Mouse (Mus musculus) 3T3-L1 (cell line): ENCODE measurements around the gene Usp30.
A peak's percentile ranks its signal among the peaks of the same experiment; 100 is the strongest.

Source experiments
- DNase-seq: peaks from one replicate; pipeline ENCODE4 v3.0.0-alpha.2; 2015; ENCODE audit warnings: low read depth, low spot score

Usp30 gene

DNA sequence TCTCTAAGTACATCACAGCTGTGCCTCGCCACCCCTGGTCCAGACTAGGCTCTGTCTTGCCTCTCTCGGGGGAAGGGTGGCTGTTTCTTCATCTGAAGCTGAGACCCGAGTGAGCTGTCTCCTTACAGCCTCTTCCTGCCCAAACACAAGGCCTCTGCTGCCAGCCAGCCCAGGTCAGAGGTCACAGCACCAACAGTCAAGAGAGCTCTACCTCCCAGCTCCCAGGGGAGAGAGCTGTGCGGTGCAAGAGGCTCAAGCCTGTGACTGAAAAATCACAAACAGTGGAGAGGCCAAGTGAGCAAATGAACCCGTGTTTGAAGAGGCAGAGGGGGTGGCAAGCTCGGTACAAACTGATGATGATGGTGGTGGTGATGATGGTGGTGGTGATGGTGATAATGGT is 1.3 kb downstream of the Usp30 start:
- no peak for DNase-seq

DNA sequence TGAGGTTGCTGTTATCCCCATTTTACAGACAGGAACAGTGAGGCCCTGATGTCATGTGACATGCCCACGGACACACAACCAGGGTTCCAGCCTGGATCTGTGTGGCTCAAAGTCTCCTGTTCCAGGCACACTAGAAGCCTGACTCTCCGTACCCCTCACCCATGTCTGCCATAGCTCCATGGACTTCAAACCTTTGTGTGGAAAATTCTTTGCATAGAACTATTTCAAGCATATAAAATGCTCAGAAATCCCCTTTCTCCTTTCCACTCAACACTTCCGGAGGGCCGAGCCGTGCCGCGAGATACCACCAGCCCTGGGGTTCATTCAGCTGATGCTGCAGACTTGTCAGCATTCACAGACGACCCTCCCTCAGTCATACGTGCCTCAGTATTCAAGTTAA is 2.3 kb downstream of the Usp30 start:
- no peak for DNase-seq

DNA sequence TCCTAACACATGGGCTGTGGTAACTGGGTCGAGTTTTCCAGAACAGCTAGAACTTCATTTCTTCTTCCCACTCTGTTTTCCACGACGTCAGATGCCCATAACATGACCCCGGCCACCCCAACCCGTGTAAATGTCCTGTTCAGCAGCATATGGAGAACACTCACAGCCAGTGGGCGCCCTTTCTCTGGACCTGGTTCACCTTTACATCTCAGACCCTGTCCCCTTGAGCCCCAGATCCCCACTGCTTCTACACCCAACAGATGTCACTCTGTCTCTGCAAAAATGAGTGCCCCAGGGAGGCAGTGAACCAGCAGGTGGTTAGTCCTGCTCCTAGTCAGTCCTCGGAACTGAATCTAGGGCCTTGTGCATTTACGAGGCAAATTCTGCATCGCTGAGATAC is 2.7 kb downstream of the Usp30 start:
- no peak for DNase-seq

DNA sequence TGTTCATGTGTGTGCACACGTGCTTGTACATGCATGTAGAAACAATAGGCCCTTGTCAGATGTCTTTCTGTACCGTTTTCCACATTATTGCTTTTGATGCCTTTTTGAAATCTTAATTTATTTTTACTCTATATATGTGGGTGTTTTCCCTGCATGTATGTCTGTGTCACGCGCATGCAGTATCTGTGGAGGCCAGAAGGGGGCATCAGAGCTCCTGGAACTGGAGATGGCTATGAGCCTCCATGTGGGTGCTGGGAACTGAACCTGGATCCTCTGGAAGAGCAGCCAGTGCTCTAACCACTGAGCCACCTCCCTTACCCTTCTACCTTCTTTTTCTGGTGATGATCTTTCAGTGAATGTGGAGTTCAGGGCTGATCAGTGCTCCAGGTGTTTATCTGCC is 5.6 kb downstream of the Usp30 start:
- no peak for DNase-seq

DNA sequence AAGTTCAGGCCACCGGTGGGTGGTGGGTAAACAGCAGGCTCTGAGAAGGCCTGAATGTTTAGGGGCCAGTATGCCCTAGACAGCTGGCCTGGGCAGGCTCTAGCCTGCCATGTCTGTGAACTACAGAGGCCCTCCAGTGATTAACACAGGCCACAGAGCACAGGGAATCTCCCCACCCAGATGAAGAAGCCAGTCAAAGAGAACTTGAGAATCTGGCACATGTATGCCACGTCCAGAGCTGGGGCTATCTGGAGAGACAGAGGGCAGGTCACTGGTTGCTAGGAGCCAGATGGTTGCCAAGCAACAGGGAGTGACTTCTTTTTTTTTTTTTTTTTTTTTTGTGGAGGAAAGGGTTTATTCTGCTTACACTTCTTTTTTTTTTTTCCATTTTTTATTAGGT is 7.0 kb downstream of the Usp30 start:
- no peak for DNase-seq

DNA sequence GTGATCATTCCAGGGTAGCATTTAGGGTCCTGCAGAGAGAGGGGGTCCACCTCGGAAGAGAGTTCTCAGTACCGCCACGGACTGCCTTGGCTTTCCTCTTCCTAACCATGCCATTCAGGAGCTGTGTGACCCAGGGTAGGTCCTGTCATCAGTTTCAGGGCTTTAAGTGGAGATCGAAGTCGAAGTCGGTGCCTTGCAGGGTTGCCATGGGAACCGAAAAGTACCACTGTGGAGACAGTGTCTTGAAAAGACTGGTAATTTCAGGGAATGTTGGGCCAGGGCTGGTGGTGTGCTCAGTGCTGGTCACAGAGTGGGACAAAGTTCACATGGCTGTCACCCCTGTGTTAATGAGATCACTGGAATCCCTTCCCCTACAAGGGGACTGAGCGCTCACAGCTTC is 11.7 kb downstream of the Usp30 start:
- no peak for DNase-seq

DNA sequence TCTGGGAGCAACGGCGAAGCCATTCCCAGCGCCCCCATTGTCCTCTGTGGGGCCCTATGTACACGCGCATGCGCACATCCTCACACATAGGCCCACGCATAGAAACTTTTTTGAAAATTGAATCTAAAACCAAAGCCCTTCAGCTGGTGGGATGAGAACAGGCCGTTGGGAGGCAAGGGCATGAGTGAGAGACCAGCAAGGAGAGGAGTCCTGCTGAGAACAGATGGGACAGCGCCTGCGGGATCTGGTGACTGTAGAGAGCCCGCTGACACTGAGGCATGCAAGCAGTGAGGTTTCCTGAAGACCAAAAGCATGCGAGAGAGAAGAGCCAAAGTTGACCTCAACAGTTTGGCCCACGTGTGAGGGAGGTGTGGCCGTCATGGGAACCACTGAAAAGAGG is 20.2 kb downstream of the Usp30 start:
- no peak for DNase-seq

DNA sequence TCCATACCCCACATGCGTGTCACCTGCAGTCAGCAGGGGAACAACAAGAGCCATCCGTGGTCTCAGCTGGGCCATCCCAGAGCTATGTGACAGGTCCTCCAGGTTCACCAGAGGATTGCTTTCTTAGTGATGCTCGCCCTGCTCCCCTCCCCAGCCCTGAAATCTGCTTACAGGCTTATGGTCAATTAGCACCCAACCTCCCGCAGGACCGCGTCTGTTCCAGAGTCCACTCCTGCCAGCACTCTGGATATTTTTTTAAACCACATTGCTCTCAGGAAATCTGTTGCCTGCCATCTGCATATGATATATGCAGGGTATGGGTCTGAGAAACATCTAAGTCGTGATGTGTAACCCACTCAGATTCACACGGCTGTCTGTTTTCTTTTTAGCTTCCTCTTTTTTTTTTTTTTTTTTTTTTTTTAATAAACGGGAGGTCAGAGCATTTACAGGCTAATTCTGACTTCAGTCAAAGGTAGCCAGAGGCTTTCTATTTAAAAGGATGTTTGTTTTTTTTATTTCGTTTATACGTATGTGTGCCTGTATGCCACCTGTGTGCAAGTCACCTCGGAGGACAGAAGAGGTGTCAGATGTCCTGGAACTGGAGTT is 22.7 kb downstream of the Usp30 start:
- no peak for DNase-seq

DNA sequence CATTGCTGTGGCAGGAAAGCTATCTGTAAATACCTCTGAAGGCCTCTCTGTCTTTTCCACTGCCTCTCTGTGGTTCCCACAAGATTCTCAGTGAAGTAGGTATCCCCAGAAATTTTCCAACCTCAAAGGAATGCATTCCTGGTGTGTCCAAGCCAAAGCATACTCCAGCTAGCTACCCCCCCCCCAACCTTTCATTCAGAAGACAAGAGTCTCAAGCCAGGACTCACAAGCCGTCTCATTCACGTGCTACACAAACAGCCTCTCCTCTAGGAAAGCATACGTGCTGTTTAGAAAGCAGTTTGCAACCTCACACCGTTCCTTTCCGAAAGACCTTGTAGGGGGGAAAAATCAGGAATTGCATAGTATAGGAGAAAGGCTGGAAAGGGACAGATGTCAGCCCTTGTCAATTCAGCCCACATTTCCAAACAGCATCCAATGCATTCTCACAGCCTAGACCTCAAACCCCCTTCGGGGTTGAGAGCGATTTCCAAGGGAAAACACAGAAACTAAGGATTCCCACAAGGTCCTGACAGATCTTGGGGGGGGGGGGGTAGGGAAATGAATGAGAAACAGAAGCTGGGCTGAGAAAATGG is 25.3 kb downstream of the Usp30 start:
- DNase-seq = no peak

DNA sequence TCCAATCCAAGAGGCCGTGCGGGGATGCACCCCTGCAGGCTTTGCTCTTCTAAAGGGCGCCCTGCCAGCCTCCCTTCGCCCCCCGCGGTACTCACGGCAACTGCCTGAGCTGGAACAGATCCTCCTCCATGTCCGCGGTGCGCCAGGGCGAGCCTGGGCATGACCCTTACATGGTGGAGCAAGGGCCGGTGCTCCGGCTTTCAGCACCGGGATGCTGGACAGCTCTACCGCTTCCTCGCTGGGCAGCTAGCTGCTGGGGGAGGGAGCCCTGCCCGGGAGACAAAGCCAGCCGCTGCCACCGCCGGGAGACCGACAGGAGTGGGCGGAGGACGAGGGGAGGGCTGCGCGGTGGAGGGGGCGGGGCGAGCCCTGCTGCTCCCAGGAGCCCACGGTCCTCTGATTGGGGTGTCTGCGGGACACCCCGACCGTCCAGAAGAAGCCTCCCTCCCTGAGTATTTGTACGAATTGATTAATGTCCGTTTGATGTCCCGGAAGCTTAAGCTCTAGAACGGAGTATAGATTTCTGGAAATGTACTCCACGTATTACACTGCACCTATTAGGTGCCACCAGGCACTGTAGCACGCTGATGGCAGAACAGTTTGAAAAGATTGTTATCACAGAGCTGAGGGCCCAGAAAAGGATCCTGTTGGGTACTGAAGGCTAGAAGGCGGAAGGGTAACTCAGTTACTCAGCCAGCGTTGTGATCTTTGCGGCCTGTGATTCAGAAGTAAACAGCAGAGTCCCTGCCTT is 26.0 kb downstream of the Usp30 start, which contains the start of gene Svop:
Svop (minus strand) TSS at position 514 of the 751 bp plus-strand sequence.
- peak; percentile 69 for DNase-seq

DNA sequence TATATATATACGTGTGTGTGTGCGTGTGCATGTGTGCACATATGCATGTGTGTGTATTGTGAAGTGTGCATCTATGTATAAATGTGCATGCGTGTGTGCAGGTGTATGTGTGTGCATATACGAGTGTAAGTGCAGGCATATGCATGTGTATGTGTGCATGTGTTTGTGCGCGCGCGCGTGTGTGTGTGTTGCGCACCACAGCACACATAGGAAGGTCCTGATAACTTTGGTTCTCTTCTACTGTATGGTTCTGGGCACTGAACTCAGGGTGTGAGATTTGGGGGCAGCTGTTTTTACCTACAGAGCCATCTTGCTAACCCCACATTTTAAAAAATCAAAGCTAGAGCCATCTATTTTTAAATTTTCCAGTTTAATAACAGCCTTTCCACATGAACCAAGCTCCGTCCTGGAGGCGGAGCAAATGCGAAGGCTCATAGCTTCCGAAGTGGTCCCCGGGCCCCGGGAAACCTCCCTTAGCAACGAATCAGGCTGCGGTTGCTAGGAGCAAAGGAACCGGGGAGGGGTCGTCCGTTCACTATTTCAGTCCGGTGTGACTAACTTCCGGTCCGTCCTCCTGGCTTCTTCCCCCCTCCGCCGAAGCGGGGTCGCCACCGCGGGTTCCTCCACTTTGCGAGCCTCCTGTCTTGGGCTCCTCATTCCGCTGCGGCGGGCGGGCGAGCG is 34.6 kb downstream of the Usp30 start:
- peak; percentile 93 for DNase-seq

DNA sequence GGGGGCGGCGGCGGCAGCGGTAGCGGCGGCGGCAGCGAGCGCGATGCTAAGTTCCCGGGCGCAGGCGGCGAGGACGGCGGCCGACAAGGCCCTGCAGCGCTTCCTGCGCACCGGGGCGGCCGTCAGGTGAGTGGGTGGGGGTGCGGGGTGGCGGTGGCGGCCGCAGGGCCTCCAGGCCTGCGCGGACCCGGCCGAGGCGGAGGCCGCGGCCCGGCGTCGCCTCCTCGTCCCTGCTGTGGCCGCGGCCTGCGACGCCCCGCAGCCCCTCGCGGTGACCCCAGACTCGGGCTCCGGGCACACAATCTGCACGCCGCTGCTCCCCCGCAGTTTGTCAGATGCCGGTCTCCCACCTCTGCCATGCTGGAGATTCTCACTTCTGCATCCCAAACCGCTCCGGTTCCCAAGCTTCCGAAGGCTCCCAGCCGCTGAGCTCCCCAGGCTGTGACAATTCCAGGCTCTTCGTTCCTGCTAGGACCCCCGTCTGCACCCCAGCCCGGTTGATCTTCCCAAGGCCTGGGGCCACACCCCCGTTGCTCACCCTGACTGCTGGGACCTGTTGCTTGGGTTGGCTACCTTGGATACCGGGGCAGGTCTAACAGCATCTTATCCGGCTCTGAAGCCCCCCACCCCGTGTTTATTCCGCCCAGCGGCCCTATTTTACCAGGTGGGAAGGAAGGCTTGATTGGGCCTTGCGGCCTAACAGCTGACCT is 35.3 kb downstream of the Usp30 start:
- peak; percentile 20 for DNase-seq

DNA sequence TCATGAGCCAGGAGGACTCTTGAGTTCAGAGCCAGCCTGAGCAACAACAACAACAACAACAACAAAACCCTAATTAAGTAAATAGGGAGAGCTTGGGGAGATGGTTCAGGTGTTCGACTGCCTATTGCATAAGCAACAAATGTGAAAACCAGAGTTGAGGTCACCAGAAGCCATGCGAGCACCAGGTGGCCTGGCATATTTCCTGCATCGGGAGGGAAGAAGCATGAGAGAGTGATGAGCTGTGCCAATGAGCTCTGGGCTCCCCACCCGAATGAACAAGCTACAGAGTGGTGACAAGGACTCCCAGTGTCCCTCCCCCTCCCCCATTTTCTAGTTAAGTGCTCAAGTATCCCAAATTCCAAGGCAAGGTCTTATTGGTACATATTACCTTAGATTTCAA is 36.6 kb downstream of the Usp30 start:
- no peak for DNase-seq

DNA sequence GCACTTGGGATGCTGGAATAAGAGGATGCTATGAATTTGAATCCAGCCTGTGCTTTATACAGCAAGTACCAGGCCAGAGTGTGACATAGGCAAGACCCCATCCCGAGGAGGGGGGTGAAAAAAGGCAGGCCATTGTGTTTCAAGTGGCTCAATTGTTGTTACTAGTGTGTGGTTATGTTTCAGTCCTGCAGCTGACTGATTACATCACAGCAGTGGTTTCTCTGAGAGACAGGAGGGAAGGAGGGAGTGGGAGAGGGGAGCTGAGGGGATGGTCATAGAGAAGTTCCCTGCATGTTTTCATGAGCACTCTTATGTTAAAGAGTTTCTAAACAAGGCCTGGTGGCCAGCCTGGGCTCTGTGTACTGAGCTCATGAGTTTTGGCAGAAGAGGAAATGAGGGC is 37.5 kb downstream of the Usp30 start:
- no peak for DNase-seq

DNA sequence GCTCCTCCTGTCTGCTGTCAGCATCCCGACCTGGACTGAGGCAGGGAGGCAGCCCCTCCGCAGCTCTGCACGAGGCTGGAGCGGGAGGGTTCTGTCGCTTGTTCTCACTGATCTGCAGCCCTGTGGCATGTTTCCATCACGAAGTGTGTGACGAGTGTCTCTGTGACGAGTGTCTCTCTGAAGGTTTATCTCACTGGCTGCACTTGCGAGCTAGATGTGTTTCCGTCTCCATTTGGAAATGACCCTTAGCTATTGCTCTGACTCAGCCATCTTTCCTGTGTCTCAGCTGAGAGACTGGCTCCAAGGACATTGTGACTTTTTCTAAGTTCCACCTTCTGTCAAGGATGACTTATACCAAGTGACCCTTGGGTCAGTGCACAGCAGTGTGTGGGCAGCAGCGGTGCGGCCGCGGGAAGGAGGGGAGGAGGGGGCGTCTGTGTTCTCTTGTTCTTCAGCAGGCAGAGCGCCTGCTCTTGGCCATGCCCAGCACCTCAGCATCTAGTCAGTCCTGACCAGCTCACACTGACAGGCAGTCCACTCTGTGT is 41.2 kb downstream of the Usp30 start:
- no peak for DNase-seq

DNA sequence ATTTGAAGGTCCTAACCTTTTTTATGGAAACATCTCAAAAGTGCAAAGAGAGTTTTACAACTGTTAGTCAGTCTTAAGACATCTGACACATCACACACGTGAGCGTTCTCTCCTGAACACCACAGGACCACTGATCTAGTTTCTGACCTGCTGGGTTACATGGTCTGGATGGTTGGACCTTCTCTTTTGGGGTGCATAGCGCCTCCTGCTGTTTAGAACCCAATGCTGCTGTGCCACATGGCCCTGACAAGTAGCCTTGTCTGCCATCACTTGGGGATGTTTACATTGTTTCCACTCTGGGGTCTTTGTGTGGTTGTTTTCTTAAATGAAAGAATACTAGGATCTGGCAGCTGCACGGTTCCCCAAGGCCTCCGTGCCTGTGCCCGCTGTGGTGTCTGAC is 48.1 kb downstream of the Usp30 start:
- DNase-seq = peak; percentile 44

DNA sequence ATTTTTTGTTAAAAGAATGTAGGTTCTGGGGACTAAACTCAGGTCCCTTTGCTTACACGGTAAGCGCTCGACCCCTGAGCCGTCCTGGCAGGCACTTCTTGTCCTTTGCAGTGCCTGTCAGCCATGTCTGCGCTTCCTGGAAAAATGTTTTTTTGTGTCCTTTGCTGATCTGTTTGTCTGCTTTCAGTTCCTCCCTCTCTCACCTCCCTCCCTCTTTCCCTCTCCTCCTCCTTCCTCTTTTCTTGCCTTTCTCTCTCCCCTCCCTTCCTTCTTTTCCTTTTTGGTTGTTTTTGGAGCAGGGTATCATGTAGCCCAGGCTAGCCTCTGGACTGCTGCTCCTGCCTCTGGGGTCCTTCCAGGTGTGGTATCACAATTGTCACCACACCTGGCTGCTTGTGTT is 49.8 kb downstream of the Usp30 start:
- no peak for DNase-seq

DNA sequence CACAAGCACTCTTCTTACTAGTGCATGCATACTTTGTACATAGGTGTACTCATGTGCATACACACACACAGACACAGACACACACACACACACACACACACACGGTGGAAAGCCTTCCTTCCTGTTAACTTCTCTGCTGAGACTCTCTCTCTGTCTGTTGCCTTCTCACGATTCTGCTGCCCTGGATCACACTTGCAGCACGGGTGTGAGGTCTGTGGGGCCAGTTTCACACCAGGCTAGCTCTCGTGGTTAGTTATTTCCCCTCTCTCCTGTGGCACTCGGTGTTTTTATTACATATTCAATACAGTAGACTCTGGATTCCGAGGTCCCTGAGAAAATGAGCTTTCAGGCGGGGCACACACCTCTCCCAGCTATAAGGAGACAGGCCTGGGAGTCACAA is 51.3 kb downstream of the Usp30 start:
- DNase-seq = no peak

DNA sequence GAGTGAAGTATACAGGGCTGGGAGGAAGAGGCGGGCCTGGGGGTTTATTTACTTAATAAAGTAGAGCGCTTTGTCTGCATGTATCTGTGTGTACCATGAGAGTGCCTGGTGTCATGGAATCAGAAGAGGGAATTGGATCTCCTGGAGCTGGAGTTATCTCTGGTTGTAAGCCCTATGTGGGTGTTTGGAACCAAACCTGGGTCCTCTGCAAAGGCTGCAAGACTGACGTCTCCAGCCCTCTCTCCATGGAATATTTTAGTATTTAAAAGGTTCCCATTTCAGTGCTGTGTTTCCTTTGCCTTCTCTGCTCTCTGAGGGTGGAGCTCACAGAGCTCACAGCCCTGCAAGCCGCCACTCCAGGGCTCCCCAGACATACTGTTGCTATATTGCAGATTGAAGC is 54.5 kb downstream of the Usp30 start:
- no peak for DNase-seq

DNA sequence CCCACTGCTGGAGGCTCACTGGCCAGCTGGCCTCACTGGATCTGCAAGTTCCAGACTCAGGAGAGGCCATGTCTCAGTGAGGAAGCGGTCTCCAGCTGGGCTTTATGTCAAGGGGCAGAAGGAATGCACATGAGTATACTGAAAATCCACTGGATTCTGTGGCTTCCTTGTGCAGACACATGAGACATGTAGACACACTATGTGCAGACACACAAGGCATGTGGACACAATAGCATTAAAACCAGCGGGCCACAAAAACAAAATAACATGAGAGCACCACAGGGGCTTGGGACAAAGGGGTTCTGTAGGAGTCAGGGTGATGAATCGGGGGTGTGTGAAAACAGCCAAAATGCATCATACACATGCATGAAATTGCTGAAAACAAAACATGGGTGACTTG is 60.7 kb downstream of the Usp30 start:
- DNase-seq = no peak

DNA sequence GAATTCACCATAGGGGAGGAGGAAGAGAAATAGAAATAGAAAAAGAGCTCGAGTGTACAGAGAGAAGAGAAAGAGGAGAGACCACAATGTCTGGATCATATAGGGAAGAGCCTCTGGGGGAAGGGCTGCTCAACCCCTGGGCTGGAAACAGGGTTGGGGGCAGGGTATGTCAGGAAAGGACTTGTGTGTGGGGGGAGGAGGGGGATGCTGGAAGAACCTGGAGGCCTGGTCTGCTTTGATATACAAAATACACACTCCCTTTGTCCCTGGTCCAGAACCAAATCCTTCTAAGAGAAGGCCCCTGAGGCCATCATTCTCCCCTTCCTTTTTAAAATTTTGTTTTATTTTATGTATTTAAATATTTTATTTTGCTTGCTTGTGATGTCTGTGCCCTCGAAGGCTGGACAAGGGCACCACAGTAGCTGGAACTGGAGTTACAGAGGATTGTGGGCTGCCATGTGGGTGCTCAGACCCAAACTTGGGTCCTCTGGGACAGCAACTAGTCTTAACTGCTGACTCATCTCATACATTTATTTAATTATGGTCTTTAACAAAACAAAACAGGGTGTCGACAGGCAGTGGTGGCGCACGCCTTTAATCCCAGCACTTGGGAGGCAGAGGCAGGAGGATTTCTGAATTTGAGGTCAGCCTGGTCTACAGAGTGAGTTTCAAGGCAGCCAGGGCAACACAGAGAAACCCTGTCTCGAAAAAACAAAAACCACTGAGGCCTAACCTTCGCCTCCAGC is 61.4 kb downstream of the Usp30 start:
- no peak for DNase-seq
